Mouse (Mus musculus): Measurements from ENCODE around the gene Map1b. TPM values are rescaled to one million over a fixed set of nuclear protein-coding genes. Genes with fewer than 3 reads are reported as not detected.
A peak's percentile ranks its signal among the peaks of the same experiment; 100 is the strongest.

Map1b gene
- polyA plus RNA-seq (2015; fragmentation: Nextera tagmentation; extraction: Ambion mirVana) = 104 and 116 TPM in 2 replicates

- ATAC-seq = peak; percentile 86
- H3K4me1 ChIP-seq (replicated peaks) = 0 out of 2 replicates have a peak, but pooled peaks cover 12% of the 10 kb centered on the region
- peak within 1 kb of the TSS; percentile 66 for H3K4me3 ChIP-seq (replicated peaks)
- no peaks in the 10 kb centered on the region for H3K36me3 ChIP-seq
- no peaks in the 10 kb centered on the region for H3K9me3 ChIP-seq
- peak within 1 kb of the TSS; percentile 68 for H3K27ac ChIP-seq
- H3K9ac ChIP-seq = peak within 1 kb of the TSS; percentile 55
- peak within 1 kb of the TSS; percentile 97 for H3K4me2 ChIP-seq (replicated peaks)
- WGBS = 0% methylated on average over 26 of the region's 32 CpGs
- no peaks in the 10 kb centered on the region for H3K27me3 ChIP-seq (replicated peaks)
Measured at GRCm38 (mm10) chr13:99516448-99516881, at the start of gene Map1b. Gene Map1b, minus strand, starts transcription at chr13:99516540.

GRCm38 (mm10) chr13:99564346-99564745 lies 48.0 kb upstream of the Map1b start:
- no peaks in the 10 kb centered on the region for H3K36me3 ChIP-seq
- H3K4me3 ChIP-seq (replicated peaks) = no peak overlapping the region
- no peak for ATAC-seq
- H3K9me3 ChIP-seq = no peaks in the 10 kb centered on the region
- 24% methylated on average over 3 of the region's 3 CpGs for WGBS
- H3K27ac ChIP-seq = no peak overlapping the region
- no peak overlapping the region for H3K9ac ChIP-seq
- H3K27me3 ChIP-seq (replicated peaks) = no peaks in the 10 kb centered on the region
- H3K4me2 ChIP-seq (replicated peaks) = no peak overlapping the region
- no peaks in the 10 kb centered on the region for H3K4me1 ChIP-seq (replicated peaks)

- Histone ChIP-seq H3K27ac (no peak overlapping the region), H3K36me3 (no peaks in the 10 kb centered on the region), H3K27me3 (replicated peaks) (no peaks in the 10 kb centered on the region), H3K4me3 (replicated peaks) (no peak overlapping the region), H3K4me1 (replicated peaks) (no peaks in the 10 kb centered on the region), H3K4me2 (replicated peaks) (no peak overlapping the region), H3K9ac (no peak overlapping the region), H3K9me3 (no peaks in the 10 kb centered on the region)
- ATAC-seq = no peak
- 72% methylated on average over 3 of the region's 3 CpGs for WGBS
Measured at GRCm38 (mm10) chr13:99563021-99563420, 46.7 kb upstream of the Map1b start.

- H3K4me3 ChIP-seq (replicated peaks) = no peak overlapping the region
- H3K4me2 ChIP-seq (replicated peaks) = no peak overlapping the region
- no peaks in the 10 kb centered on the region for H3K9me3 ChIP-seq
- no peaks in the 10 kb centered on the region for H3K4me1 ChIP-seq (replicated peaks)
- ATAC-seq = peak; percentile 43; the same call in 1 of the 2 replicates
- H3K9ac ChIP-seq = no peak overlapping the region
- no peaks in the 10 kb centered on the region for H3K27me3 ChIP-seq (replicated peaks)
- 51% methylated on average over 10 of the region's 10 CpGs for WGBS
- H3K36me3 ChIP-seq = no peaks in the 10 kb centered on the region
- H3K27ac ChIP-seq = no peak overlapping the region
Measured at GRCm38 (mm10) chr13:99561843-99562550, 45.7 kb upstream of the Map1b start.

GRCm38 (mm10) chr13:99560674-99561639 lies 44.6 kb upstream of the Map1b start:
- no peaks in the 10 kb centered on the region for H3K36me3 ChIP-seq
- H3K4me1 ChIP-seq (replicated peaks) = no peaks in the 10 kb centered on the region
- no peaks in the 10 kb centered on the region for H3K9me3 ChIP-seq
- ATAC-seq = no peak
- no peaks in the 10 kb centered on the region for H3K27me3 ChIP-seq (replicated peaks)
- 46% methylated on average over 13 of the region's 13 CpGs for WGBS
- no peak overlapping the region for H3K4me2 ChIP-seq (replicated peaks)
- H3K27ac ChIP-seq = no peak overlapping the region
- H3K9ac ChIP-seq = no peak overlapping the region
- H3K4me3 ChIP-seq (replicated peaks) = no peak overlapping the region

GRCm38 (mm10) chr13:99558216-99558906 lies 42.0 kb upstream of the Map1b start:
- no peak overlapping the region for H3K9ac ChIP-seq
- H3K4me3 ChIP-seq (replicated peaks) = peak overlapping the region; percentile 17; the same call in 1 of the 2 replicates
- peak overlapping the region; percentile 59 for H3K4me2 ChIP-seq (replicated peaks)
- H3K36me3 ChIP-seq = no peaks in the 10 kb centered on the region
- no peaks in the 10 kb centered on the region for H3K9me3 ChIP-seq
- no peaks in the 10 kb centered on the region for H3K4me1 ChIP-seq (replicated peaks)
- H3K27me3 ChIP-seq (replicated peaks) = no peaks in the 10 kb centered on the region
- WGBS = 55% methylated on average over 12 of the region's 12 CpGs
- peak; percentile 73 for ATAC-seq
- H3K27ac ChIP-seq = no peak overlapping the region

- Histone ChIP-seq H3K27me3 (replicated peaks) (no peaks in the 10 kb centered on the region), H3K27ac (no peak overlapping the region), H3K4me2 (replicated peaks) (peak overlapping the region; percentile 59), H3K9ac (no peak overlapping the region), H3K4me1 (replicated peaks) (no peaks in the 10 kb centered on the region), H3K4me3 (replicated peaks) (peak overlapping the region; percentile 17; the same call in 1 of the 2 replicates), H3K36me3 (no peaks in the 10 kb centered on the region), H3K9me3 (no peaks in the 10 kb centered on the region)
- peak; percentile 65 for ATAC-seq
- WGBS = 54% methylated on average over 15 of the region's 15 CpGs
Measured at GRCm38 (mm10) chr13:99557813-99558212, 41.5 kb upstream of the Map1b start.

- H3K9ac ChIP-seq = no peak overlapping the region
- WGBS = 77% methylated on average over 5 of the region's 5 CpGs
- ATAC-seq = no peak
Measured at GRCm38 (mm10) chr13:99557331-99557730, 41.0 kb upstream of the Map1b start.

GRCm38 (mm10) chr13:99554960-99555359 lies 38.6 kb upstream of the Map1b start:
- ATAC-seq = no peak
- H3K27ac ChIP-seq = no peak overlapping the region
- no peaks in the 10 kb centered on the region for H3K9me3 ChIP-seq
- no peak overlapping the region for H3K4me3 ChIP-seq (replicated peaks)
- no peak overlapping the region for H3K4me2 ChIP-seq (replicated peaks)
- no peaks in the 10 kb centered on the region for H3K27me3 ChIP-seq (replicated peaks)
- H3K4me1 ChIP-seq (replicated peaks) = no peaks in the 10 kb centered on the region
- H3K9ac ChIP-seq = no peak overlapping the region
- H3K36me3 ChIP-seq = no peaks in the 10 kb centered on the region
- 31% methylated on average over 8 of the region's 8 CpGs for WGBS

More at GRCm38 (mm10) chr13:99557331-99557730, 41.0 kb upstream of the Map1b start:
- Histone ChIP-seq H3K27me3 (replicated peaks) (no peaks in the 10 kb centered on the region), H3K4me3 (replicated peaks) (no peak overlapping the region), H3K27ac (no peak overlapping the region), H3K4me1 (replicated peaks) (no peaks in the 10 kb centered on the region), H3K4me2 (replicated peaks) (no peak overlapping the region), H3K9me3 (no peaks in the 10 kb centered on the region), H3K36me3 (no peaks in the 10 kb centered on the region)

GRCm38 (mm10) chr13:99554466-99554865 lies 38.1 kb upstream of the Map1b start:
- ATAC-seq = no peak
- Histone ChIP-seq H3K4me1 (replicated peaks) (no peaks in the 10 kb centered on the region), H3K36me3 (no peaks in the 10 kb centered on the region), H3K27me3 (replicated peaks) (no peaks in the 10 kb centered on the region), H3K4me2 (replicated peaks) (no peak overlapping the region), H3K27ac (no peak overlapping the region), H3K4me3 (replicated peaks) (no peak overlapping the region), H3K9ac (no peak overlapping the region), H3K9me3 (no peaks in the 10 kb centered on the region)
- 80% methylated on average over 6 of the region's 6 CpGs for WGBS

GRCm38 (mm10) chr13:99552381-99552780 lies 36.0 kb upstream of the Map1b start:
- no peaks in the 10 kb centered on the region for H3K4me1 ChIP-seq (replicated peaks)
- H3K4me2 ChIP-seq (replicated peaks) = no peak overlapping the region
- H3K27me3 ChIP-seq (replicated peaks) = no peaks in the 10 kb centered on the region
- H3K36me3 ChIP-seq = no peaks in the 10 kb centered on the region
- no peak overlapping the region for H3K27ac ChIP-seq
- no peak overlapping the region for H3K9ac ChIP-seq
- WGBS = 91% methylated on average over 4 of the region's 4 CpGs
- H3K9me3 ChIP-seq = no peaks in the 10 kb centered on the region
- no peak for ATAC-seq
- no peak overlapping the region for H3K4me3 ChIP-seq (replicated peaks)

Measured in intestine, embryonic 15.5 days (tissue).